Mouse (Mus musculus): Measurements from ENCODE around the gene Nyap2. TPM values are rescaled to one million over a fixed set of nuclear protein-coding genes. Genes with fewer than 3 reads are reported as not detected.

The Nyap2 gene
- total RNA-seq, 2 experiments from 2014 or later = 38.6 to 39.4 TPM

DNA sequence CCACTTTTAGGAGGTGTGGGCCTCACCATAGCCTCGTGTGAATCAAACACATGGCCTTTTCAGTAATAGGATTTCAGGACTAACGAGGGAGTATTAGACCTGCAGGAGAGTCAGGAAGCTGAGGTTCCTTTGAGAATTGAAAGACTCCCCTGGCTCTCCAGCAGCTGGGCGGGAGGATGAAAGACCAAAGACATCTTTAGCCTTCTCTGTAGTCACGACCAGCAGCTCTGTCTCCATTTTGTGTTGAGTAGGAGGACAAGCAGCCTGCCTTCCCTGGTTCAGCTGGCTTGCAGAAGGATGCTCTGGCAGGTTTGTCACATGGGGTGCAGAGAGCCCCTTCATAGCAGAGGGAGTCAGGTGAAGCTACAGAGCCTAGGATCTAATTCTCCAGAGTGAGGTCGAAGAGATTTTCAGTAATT lies 240.3 kb downstream of the Nyap2 start:
- intact Hi-C loops (cut with DNase I) = loop anchor here (2.0 to 5.0 kb wide), 3 partner anchors 976 to 1325 kb away; no protein-coding TSS in a partner anchor
- DNase-seq = no peak

DNA sequence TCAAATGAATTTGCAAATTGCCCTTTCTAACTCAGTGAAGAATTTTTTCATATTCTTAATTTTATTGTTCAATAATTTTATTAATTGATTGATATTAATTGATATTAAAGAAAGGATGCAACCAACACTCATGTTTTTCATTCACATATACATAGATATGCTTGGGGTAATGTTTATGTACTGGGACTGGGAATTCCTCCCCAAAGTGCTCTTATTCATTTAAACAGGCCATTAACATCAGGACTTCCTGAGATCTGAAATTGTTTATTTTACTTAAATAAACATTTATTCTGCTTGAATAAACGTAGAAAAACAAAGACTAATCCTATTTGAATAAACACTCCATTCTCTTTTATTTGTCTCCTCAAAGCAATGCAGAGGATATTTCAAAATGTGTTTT lies 311.0 kb downstream of the Nyap2 start:
- intact Hi-C loops (cut with DNase I) = no loop called here
- no peak for DNase-seq

Measured in left cerebral cortex, postnatal 4 days (tissue).